Mouse (Mus musculus) heart, postnatal 0 days (tissue): ENCODE results near the gene Pomt2.

Experiments
- CTCF ChIP-seq: IDR thresholded peaks from 2 replicates; pipeline ENCODE4 v1.5.1; 2016; ENCODE audit warnings: antibody characterized with exemption, control low read depth, low read depth
- EP300 ChIP-seq: IDR thresholded peaks from 2 replicates; pipeline ENCODE4 v1.6.1; 2016; ENCODE audit warnings: antibody characterized with exemption, low read depth

GRCm38 (mm10) chr12:87157361-87157760 is 9.6 kb upstream of the Pomt2 start:
- TF ChIP-seq EP300, result no peak
- TF ChIP-seq CTCF, result no peak
